Mouse (Mus musculus) neural tube, embryonic 14.5 days (tissue): ENCODE measurements around the gene Aak1. TPM values are rescaled to one million over a fixed set of nuclear protein-coding genes. Genes with fewer than 3 reads are reported as not detected.

Source experiments
- ATAC-seq: fragments of 200-750 bp; cut with Nextera tagmentation; 2 replicates; pipeline ENCODE4 v1.8.0; 2017; ENCODE audit warnings: low read depth, mild to moderate bottlenecking, moderate TSS enrichment, moderate library complexity
- H3K27ac ChIP-seq: fragments of 300-500 bp; sonication (generic); 2 replicates; pipeline ENCODE4 v1.5.1; 2014; ENCODE audit warnings: low read depth, mild to moderate bottlenecking, control low read depth, low read length, moderate library complexity, mixed read lengths
- H3K27me3 ChIP-seq: fragments of 300-500 bp; sonication (generic); 2 replicates; pipeline ENCODE4 v1.6.1; 2014; ENCODE audit warnings: low read length; ENCODE audit not compliant: control insufficient read depth, insufficient read depth
- H3K36me3 ChIP-seq: fragments of 300-500 bp; sonication (generic); 2 replicates; pipeline ENCODE4 v1.6.1; 2014; ENCODE audit warnings: low read length, mixed read lengths; ENCODE audit not compliant: control insufficient read depth, insufficient read depth
- H3K4me1 ChIP-seq: fragments of 300-500 bp; sonication (generic); 2 replicates; pipeline ENCODE4 v1.6.1; 2014; ENCODE audit warnings: low read length; ENCODE audit not compliant: control insufficient read depth, insufficient read depth
- H3K4me2 ChIP-seq: fragments of 300-500 bp; sonication (generic); 2 replicates; pipeline ENCODE4 v1.6.1; 2014; ENCODE audit warnings: mild to moderate bottlenecking, low read depth, low read length, control low read depth
- H3K4me3 ChIP-seq: fragments of 300-500 bp; sonication (generic); 2 replicates; pipeline ENCODE4 v1.5.1; 2014; ENCODE audit warnings: low read depth, low read length, control low read depth, mixed read lengths
- H3K9ac ChIP-seq: fragments of 300-500 bp; sonication (generic); replicated peaks from 2 replicates; pipeline ENCODE4 v1.6.1; 2014; ENCODE audit warnings: low read depth, mild to moderate bottlenecking, control low read depth, low read length, mixed read lengths
- H3K9me3 ChIP-seq: fragments of 300-500 bp; sonication (generic); 2 replicates; pipeline ENCODE4 v1.6.1; 2016; ENCODE audit warnings: low read length; ENCODE audit not compliant: control insufficient read depth
- whole genome bisulfite sequencing: fragments of 180-500 bp; shearing (Covaris S2); extraction: QIAGEN DNeasy Blood & Tissue Kit; methylation state at CpG from one replicate; pipeline ENCODE4 v1.1.7; 2014; 5-methylcytosine and 5-hydroxymethylcytosine counted together
- polyA plus RNA-seq: library from polyadenylated mRNA; unstranded; fragments of >200 nt; fragmentation: Nextera tagmentation; extraction: Ambion mirVana; gene quantifications from 2 replicates; pipeline ENCODE4 v1.2.1, GENCODE M21; 2014

The Aak1 gene
- polyA plus RNA-seq, 1 experiment from 2014 or later, result 53.6 TPM

GRCm38 (mm10) chr6:86950141-86950540, 100.8 kb downstream of the Aak1 start:
- no peak for ATAC-seq
- Histone ChIP-seq H3K4me2 (no peak overlapping the region), H3K9me3 (no peaks in the 10 kb centered on the region), H3K4me3 (no peak overlapping the region), H3K27me3 (no peaks in the 10 kb centered on the region), H3K4me1 (0 out of 2 replicates have a peak, but pooled peaks cover 5% of the 10 kb centered on the region), H3K9ac (no peak overlapping the region), H3K27ac (no peak overlapping the region), H3K36me3 (peaks cover 25% of the 10 kb centered on the region)
- 66% methylated on average over 1 of the region's 1 CpGs for WGBS

GRCm38 (mm10) chr6:86950733-86951255, 101.5 kb downstream of the Aak1 start:
- no peaks in the 10 kb centered on the region for H3K9me3 ChIP-seq
- no peak overlapping the region for H3K4me3 ChIP-seq
- no peaks in the 10 kb centered on the region for H3K27me3 ChIP-seq
- no peak overlapping the region for H3K9ac ChIP-seq
- H3K4me1 ChIP-seq, result 0 out of 2 replicates have a peak, but pooled peaks cover 5% of the 10 kb centered on the region
- no peak for ATAC-seq
- H3K36me3 ChIP-seq, result peaks cover 30% of the 10 kb centered on the region
- H3K4me2 ChIP-seq, result no peak overlapping the region
- H3K27ac ChIP-seq, result no peak overlapping the region
- WGBS, result 14% methylated on average over 1 of the region's 1 CpGs

DNA sequence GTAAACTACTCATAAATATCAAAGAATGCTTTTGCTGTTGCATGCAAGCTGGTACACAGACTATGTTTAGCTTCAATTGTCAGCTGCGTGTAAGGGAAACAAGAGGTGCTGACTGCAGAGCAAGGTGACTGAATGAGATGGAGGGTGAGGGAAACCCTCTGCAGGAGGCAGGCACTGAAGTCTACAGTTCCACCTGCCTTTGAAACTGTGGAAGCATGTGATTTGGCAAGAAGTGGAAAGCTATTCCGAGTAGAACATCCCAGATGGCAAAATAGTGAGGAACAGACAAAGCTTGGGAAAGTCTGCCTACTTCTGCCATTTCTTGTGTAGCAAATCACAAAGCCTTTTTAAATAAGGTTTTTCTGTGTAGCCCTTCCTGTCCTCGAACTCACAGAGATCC, 106.4 kb downstream of the Aak1 start:
- no peak for ATAC-seq
- Histone ChIP-seq H3K27me3 (no peaks in the 10 kb centered on the region), H3K4me3 (no peak overlapping the region), H3K27ac (no peak overlapping the region), H3K9ac (no peak overlapping the region), H3K4me2 (no peak overlapping the region), H3K4me1 (0 out of 2 replicates have a peak, but pooled peaks cover 4% of the 10 kb centered on the region), H3K36me3 (peaks cover 39% of the 10 kb centered on the region), H3K9me3 (no peaks in the 10 kb centered on the region)
- 77% methylated on average over 3 of the region's 3 CpGs for WGBS

DNA sequence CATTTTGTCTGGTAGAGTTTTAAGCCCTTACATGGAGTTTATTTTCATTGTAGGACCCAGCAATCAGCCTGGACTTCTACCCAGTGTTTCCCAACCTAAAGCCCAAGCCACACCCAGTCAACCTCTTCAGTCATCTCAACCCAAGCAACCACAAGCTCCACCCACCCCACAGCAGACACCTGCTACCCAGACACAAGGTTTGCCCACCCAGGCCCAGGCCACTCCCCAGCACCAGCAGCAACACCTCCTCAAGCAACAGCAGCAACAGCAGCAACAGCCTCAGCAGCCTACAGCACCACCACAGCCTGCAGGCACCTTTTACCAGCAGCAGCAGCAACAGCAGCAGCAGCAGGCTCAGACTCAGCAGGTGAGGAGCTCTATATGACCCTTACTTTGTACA, 106.9 kb downstream of the Aak1 start:
- no peaks in the 10 kb centered on the region for H3K27me3 ChIP-seq
- H3K4me1 ChIP-seq, result no peaks in the 10 kb centered on the region
- no peak for ATAC-seq
- H3K36me3 ChIP-seq, result peaks cover 39% of the 10 kb centered on the region
- no peak overlapping the region for H3K4me2 ChIP-seq
- H3K9ac ChIP-seq, result no peak overlapping the region
- no peaks in the 10 kb centered on the region for H3K9me3 ChIP-seq
- H3K27ac ChIP-seq, result no peak overlapping the region
- no peak overlapping the region for H3K4me3 ChIP-seq

- H3K4me1 ChIP-seq, result no peaks in the 10 kb centered on the region
- no peak overlapping the region for H3K27ac ChIP-seq
- H3K36me3 ChIP-seq, result peaks cover 42% of the 10 kb centered on the region
- H3K9ac ChIP-seq, result no peak overlapping the region
- no peaks in the 10 kb centered on the region for H3K9me3 ChIP-seq
- no peak overlapping the region for H3K4me2 ChIP-seq
- no peak overlapping the region for H3K4me3 ChIP-seq
- WGBS, result 95% methylated on average over 1 of the region's 1 CpGs
- no peaks in the 10 kb centered on the region for H3K27me3 ChIP-seq
- ATAC-seq, result no peak
These were observed 109.7 kb downstream of the Aak1 start for GRCm38 (mm10) chr6:86959006-86959405.

DNA sequence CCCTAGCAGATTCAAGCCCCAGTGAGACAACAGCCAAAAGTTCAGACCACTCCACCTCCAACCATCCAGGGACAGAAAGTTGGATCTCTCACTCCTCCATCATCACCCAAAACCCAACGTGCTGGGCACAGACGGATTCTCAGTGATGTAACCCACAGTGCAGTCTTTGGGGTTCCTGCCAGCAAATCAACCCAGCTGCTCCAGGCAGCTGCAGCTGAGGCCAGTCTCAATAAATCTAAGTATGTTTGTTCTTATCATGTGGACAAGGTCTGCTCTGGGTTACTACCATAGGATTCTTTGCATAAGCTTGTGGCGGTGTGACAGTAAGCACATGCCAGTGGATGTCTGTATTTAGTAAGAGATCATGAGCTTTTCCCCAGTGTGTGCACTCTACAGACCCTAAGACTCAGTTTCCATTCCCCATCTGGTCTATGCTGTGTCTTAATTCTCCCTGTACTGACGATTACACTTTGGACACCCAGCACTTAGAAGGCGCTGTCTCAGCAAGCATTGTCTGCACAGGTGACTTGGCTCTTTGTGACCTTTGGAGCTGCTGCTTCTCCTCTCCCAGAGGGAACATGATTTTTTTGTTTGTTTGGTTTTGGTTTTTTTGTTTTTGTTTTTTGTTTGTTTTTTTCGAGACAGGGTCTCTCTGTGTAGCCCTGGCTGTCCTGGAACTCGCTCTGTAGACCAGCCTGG, 114.8 kb downstream of the Aak1 start:
- Histone ChIP-seq H3K4me3 (no peak overlapping the region), H3K36me3 (peaks cover 57% of the 10 kb centered on the region), H3K9ac (no peak overlapping the region), H3K27me3 (no peaks in the 10 kb centered on the region), H3K9me3 (no peaks in the 10 kb centered on the region), H3K4me2 (no peak overlapping the region), H3K27ac (no peak overlapping the region), H3K4me1 (no peaks in the 10 kb centered on the region)
- WGBS, result 88% methylated on average over 7 of the region's 7 CpGs
- ATAC-seq, result no peak

GRCm38 (mm10) chr6:86967166-86967565, 117.8 kb downstream of the Aak1 start:
- WGBS, result 82% methylated on average over 2 of the region's 2 CpGs
- Histone ChIP-seq H3K27ac (no peak overlapping the region), H3K36me3 (peaks cover 57% of the 10 kb centered on the region), H3K4me3 (no peak overlapping the region), H3K4me2 (no peak overlapping the region), H3K9ac (no peak overlapping the region), H3K9me3 (no peaks in the 10 kb centered on the region), H3K4me1 (no peaks in the 10 kb centered on the region), H3K27me3 (no peaks in the 10 kb centered on the region)
- no peak for ATAC-seq

DNA sequence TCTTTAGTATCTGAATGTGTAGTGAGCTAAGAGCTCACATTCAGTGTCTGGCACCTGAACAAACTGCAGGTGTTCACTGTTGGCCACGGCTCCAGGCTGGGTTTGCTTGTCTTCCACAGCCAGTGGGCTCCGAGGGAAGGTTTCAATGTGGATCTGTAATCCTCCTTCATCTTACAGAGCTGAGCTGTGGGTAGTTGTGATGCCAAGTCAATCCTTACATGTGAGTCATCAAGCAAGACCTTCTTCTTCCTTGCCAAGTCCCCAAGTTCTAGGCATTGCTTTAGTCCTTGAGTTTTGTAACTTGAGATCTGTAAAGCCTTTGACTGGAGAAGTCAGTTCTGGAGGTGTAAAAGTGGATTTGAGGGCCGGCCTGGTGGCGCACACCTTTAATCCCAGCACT, 124.6 kb downstream of the Aak1 start:
- no peak for ATAC-seq
- Histone ChIP-seq H3K9me3 (no peaks in the 10 kb centered on the region), H3K27ac (no peak overlapping the region), H3K27me3 (no peaks in the 10 kb centered on the region), H3K36me3 (peaks cover 27% of the 10 kb centered on the region), H3K4me3 (no peak overlapping the region), H3K4me2 (no peak overlapping the region), H3K9ac (no peak overlapping the region), H3K4me1 (no peaks in the 10 kb centered on the region)
- 96% methylated on average over 4 of the region's 4 CpGs for WGBS

DNA sequence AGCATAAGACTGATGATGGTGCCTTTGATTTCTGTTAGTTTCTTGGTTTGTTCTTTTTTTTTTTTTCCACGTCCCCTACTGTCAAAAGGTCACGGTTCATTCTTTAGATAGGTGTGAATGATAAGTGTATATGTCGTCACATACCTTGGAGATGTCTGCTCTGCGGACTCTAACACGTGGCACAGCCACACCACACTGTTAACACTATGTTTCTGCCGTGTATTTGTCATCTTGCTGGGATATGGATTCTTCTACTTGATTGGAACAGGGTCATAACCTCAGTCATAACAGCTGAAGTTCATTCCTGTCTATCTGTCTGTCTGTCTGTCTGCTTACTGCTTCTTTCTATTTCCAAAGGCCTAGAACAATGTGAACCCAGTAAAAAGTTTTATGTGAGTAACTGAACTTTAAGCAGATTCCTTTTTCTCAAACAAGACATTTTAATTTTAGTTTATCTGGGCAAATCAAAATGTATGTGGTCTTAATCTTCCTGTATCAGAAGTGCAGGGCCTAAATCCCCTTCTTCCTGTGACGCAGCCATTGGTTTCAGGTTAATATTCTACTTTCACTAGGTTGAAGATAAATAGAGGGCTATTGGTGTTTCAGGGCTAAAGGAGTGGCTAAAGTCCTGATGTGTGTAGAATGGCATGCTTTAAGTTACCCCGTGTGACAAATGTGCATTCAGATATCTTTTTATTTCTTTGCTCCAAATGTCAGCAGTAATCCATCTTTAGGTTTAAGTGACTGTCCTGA, 129.0 kb downstream of the Aak1 start:
- WGBS, result 93% methylated on average over 8 of the region's 8 CpGs
- Histone ChIP-seq H3K27ac (no peak overlapping the region), H3K9ac (no peak overlapping the region), H3K4me2 (no peak overlapping the region), H3K36me3 (peaks cover 2% of the 10 kb centered on the region), H3K4me1 (no peaks in the 10 kb centered on the region), H3K27me3 (no peaks in the 10 kb centered on the region), H3K4me3 (no peak overlapping the region), H3K9me3 (no peaks in the 10 kb centered on the region)
- no peak for ATAC-seq
